Mouse (Mus musculus): ENCODE results near the gene C130050O18Rik.
A peak's percentile ranks its signal among the peaks of the same experiment; 100 is the strongest.

DNA sequence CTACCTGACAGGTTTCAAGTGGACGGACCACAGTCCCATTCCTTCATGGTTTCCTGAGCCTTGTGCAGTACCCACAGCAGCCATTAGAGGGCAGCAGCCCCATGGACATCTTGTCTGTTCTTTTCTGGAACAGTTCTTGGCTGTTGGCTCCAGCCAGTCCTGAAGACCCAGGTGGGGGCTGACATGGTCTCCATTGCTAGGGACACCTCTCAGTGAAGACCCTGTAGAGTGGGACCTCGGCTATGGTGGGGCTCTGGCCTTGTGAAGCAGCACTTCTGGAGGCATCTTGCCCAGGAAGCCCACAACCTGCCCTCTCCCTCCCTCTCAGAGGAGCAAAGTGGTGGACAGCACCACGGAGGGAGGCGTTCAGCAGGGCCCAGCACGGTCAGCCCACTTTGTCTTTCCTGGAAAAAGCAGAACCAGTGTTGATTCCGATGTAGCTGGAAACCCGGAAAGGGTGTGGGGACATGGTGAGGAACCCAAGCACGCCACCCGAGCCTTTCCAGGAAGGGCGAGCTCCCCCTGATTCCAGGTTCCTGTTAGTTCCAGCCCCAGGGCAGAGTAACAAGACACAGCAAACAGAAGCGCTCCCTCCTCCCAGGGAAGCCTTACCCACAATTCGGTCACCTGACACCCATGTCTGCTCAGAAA, 40.7 kb upstream of the C130050O18Rik start:
- TF ChIP-seq CTCF (IDR thresholded peaks at IDR 0.05; ENCODE audit: control insufficient read depth, insufficient read depth, insufficient read length) (peak; percentile 80), USF1 (IDR thresholded peaks at IDR 0.05; ENCODE audit: low read depth) (no peak), CEBPB (IDR thresholded peaks at IDR 0.05; ENCODE audit: low read depth) (no peak), MAX (IDR thresholded peaks at IDR 0.05) (no peak)
